In the genomic region with DNA sequence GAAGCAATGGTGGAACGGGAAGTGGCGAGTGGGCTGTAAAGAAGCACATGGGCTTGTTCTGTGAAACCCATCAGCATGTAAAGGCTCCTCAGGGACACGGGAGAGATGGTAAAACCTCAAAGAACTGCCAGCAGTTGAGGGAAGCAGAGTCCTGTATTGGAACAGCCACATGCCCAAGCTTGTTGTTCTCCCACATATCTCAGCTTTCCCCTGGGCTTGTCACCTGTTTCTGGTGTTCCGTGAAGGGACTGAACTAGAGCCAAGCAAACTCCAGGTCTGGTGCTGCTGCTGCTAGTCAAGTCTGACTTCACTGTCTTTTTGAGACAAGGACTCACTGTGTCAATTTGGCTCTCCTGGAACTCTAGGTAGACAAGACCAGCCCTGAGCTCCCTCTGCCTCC, we compare ENCODE assay signal across 17 mouse cellular contexts.
DNase-seq lines count a peak whose midpoint lies in the region; ATAC-seq lines count a peak whose summit lies in the region.
"Had no signal": no experiment of that assay in that cellular context is flagged by ENCODE, and none has a peak within 500 bp of the region (broad histone marks: within the 10 kb centered on the region; RNA-seq: fewer than 3 reads in every experiment).

No protein-coding gene starts in this region.

- H3K9ac ChIP-seq in heart, embryonic 16.5 days (ENCODE audit: low read length), result no peak overlapping the region
- H3K9ac ChIP-seq: embryonic facial prominence, embryonic 13.5 days; hindbrain, embryonic 15.5 days had no signal

- H3K4me2 ChIP-seq in heart, embryonic 16.5 days (ENCODE audit: low read depth, low read length), result no peak overlapping the region
- H3K4me2 ChIP-seq: embryonic facial prominence, embryonic 13.5 days; hindbrain, embryonic 15.5 days had no signal

- DNase-seq in heart, adult 11 months, result peak; percentile 92
- no peak for DNase-seq in heart, postnatal 4 days
- DNase-seq in heart, adult 8-10 months (ENCODE audit: low spot score), result no peak
- DNase-seq in fat pad, adult 2 months (ENCODE audit: extremely low read depth, low read depth, low spot score), result peak; percentile 88
- no peak for DNase-seq in urinary bladder, postnatal 25 days (ENCODE audit: low spot score)
- DNase-seq: adrenal gland, adult 2 months; cerebellum, adult 11 months; cerebellum, adult 8-10 months; cerebellum, postnatal 25 days; gastrocnemius, adult 2 months; gastrocnemius, postnatal 36 days; kidney, adult 2 months had no signal

- peak overlapping the region; percentile 49; the same call in 1 of the 2 replicates for H3K27ac ChIP-seq in heart, embryonic 16.5 days (ENCODE audit: low read length)
- H3K27ac ChIP-seq: embryonic facial prominence, embryonic 13.5 days; forebrain, embryonic 10.5 days; gastrocnemius, adult 2 months; hindbrain, embryonic 15.5 days had no signal

- no peaks in the 10 kb centered on the region for H3K9me3 ChIP-seq in heart, embryonic 16.5 days (replicated peaks; ENCODE audit: control insufficient read depth, low read length)
- H3K9me3 ChIP-seq: embryonic facial prominence, embryonic 13.5 days; forebrain, embryonic 10.5 days; hindbrain, embryonic 15.5 days had no signal

- no peaks in the 10 kb centered on the region for H3K27me3 ChIP-seq in heart, embryonic 16.5 days (ENCODE audit: control insufficient read depth, insufficient read depth, low read length)
- H3K27me3 ChIP-seq: embryonic facial prominence, embryonic 13.5 days; hindbrain, embryonic 15.5 days had no signal

- no peaks in the 10 kb centered on the region for H3K36me3 ChIP-seq in heart, embryonic 16.5 days (ENCODE audit: control insufficient read depth, insufficient read depth)

- ATAC-seq in heart, embryonic 16.5 days (replicated peaks; ENCODE audit: extremely low read depth, insufficient read depth, low FRiP score), result peak; percentile 56
- ATAC-seq: forebrain, embryonic 14.5 days had no signal

- peaks cover 26% of the 10 kb centered on the region for H3K4me1 ChIP-seq in heart, embryonic 16.5 days (ENCODE audit: control insufficient read depth, insufficient read depth, low read length)
- H3K4me1 ChIP-seq: forebrain, embryonic 10.5 days; hindbrain, embryonic 15.5 days had no signal

- no peak overlapping the region for H3K4me3 ChIP-seq in heart, embryonic 16.5 days (ENCODE audit: low read length)
- H3K4me3 ChIP-seq: embryonic facial prominence, embryonic 13.5 days; forebrain, embryonic 10.5 days; gastrocnemius, adult 2 months; hindbrain, embryonic 15.5 days had no signal

- WGBS in heart, embryonic 16.5 days, result 47% methylated on average over 4 of the region's 4 CpGs

Comparison
In these comparisons a context has a peak if more than half of its experiments do, and no peak if none do; other contexts are left out.
1. DNase-seq: peak in heart, adult 11 months (single experiment) and fat pad, adult 2 months (single experiment); none in heart, postnatal 4 days (single experiment), heart, adult 8-10 months (single experiment) and urinary bladder, postnatal 25 days (single experiment).